Mouse (Mus musculus) midbrain, embryonic 16.5 days (tissue): Measurements from ENCODE around the gene Oxct2b. TPM values are rescaled to one million over a fixed set of nuclear protein-coding genes. Genes with fewer than 3 reads are reported as not detected.

Source experiments
- ATAC-seq: fragments of 200-750 bp; cut with Nextera tagmentation; 2 replicates; pipeline ENCODE4 v1.8.0; 2017; ENCODE audit warnings: moderate TSS enrichment
- H3K27ac ChIP-seq: fragments of 300-500 bp; sonication (generic); 2 replicates; pipeline ENCODE4 v1.5.1; 2014; ENCODE audit warnings: mild to moderate bottlenecking, low read length, mixed read lengths
- H3K27me3 ChIP-seq: fragments of 300-500 bp; sonication (generic); 2 replicates; pipeline ENCODE4 v1.6.1; 2014; ENCODE audit warnings: low read depth, low read length, mixed read lengths; ENCODE audit not compliant: control insufficient read depth, insufficient read depth
- H3K36me3 ChIP-seq: fragments of 300-500 bp; sonication (generic); 2 replicates; pipeline ENCODE4 v1.6.1; 2014; ENCODE audit warnings: mild to moderate bottlenecking, low read length, moderate library complexity, mixed read lengths; ENCODE audit not compliant: control insufficient read depth, insufficient read depth
- H3K4me1 ChIP-seq: fragments of 300-500 bp; sonication (generic); 2 replicates; pipeline ENCODE4 v1.6.1; 2014; ENCODE audit warnings: mild to moderate bottlenecking, low read length, mixed read lengths; ENCODE audit not compliant: control insufficient read depth, insufficient read depth
- H3K4me2 ChIP-seq: fragments of 300-500 bp; sonication (generic); 2 replicates; pipeline ENCODE4 v1.6.1; 2014; ENCODE audit warnings: mild to moderate bottlenecking, low read length, mixed read lengths
- H3K4me3 ChIP-seq: fragments of 300-500 bp; sonication (generic); 2 replicates; pipeline ENCODE4 v1.5.1; 2014; ENCODE audit warnings: low read depth, mild to moderate bottlenecking, low read length, moderate library complexity, mixed read lengths
- H3K9ac ChIP-seq: fragments of 300-500 bp; sonication (generic); 2 replicates; pipeline ENCODE4 v1.6.1; 2014; ENCODE audit warnings: low read depth, low read length, mixed read lengths
- H3K9me3 ChIP-seq: fragments of 300-500 bp; sonication (generic); replicated peaks from 2 replicates; pipeline ENCODE4 v1.6.1; 2014; ENCODE audit warnings: mild to moderate bottlenecking, low read length, mixed read lengths; ENCODE audit not compliant: control insufficient read depth, poor library complexity, severe bottlenecking
- WGBS: fragments of 180-500 bp; shearing (Covaris S2); extraction: QIAGEN DNeasy Blood & Tissue Kit; methylation state at CpG from one replicate; pipeline ENCODE4 v1.1.7; 2014; 5-methylcytosine and 5-hydroxymethylcytosine counted together
- polyA plus RNA-seq: library from polyadenylated mRNA; unstranded; fragments of >200 nt; fragmentation: Nextera tagmentation; extraction: Ambion mirVana; gene quantifications from 2 replicates; pipeline ENCODE4 v1.2.1, GENCODE M21; 2015

Gene Oxct2b
- polyA plus RNA-seq: 0.54 and 0.66 TPM in 2 replicates

DNA sequence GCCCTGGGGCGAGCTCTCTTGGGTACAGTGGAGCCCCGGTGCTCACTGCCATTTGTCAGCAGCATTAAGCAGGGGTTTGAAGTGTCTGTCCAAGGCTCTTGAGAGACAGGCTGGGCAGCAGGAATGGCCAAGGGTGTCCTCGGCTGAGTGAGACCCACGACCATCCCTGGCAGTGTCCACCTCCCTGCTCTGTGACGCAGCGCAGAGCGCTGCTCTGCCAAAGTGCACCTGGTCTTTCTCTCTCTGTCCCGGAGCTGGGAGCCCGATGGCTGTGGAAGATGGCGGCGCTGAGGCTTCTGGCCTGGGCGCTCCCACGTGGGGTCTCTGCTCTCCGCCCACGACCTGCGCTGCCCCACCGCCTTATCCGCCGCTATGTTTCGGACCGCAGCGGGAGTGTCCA is at the start of gene Oxct2b:
Oxct2b (plus strand) TSS at position 256 of the 400 bp plus-strand sequence.
- no peaks in the 10 kb centered on the region for H3K27me3 ChIP-seq
- H3K9ac ChIP-seq: peak within 1 kb of the TSS; percentile 58
- peak within 1 kb of the TSS; percentile 43 for H3K4me3 ChIP-seq
- WGBS: 17% methylated on average over 22 of the region's 22 CpGs
- no peaks in the 10 kb centered on the region for H3K9me3 ChIP-seq
- ATAC-seq: peak; percentile 46
- no peak within 1 kb of the TSS for H3K27ac ChIP-seq
- no peaks in the 10 kb centered on the region for H3K36me3 ChIP-seq
- no peaks in the 10 kb centered on the region for H3K4me1 ChIP-seq
- peak within 1 kb of the TSS; percentile 59 for H3K4me2 ChIP-seq

DNA sequence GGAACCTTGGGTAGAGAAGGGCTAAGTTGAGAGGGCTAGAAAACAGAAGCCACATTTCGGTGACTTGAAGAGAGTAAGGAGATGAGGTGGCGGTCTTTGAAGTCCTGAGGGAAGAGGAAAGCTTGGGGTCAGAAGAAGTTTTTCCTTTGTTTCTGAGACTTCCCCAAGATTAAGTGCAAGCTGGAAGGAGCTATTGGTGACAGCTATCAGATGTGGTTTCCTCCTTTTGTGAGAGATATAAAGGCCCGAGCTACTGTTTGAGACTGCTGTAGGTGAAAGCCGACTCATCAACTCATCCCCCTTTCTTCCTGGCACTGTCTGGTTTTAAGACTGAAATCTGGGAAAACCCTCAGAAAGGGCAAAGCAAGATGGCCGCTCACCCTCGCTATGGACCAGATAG is 47.4 kb upstream of the Oxct2b start:
- Histone ChIP-seq H3K4me1 (peaks cover 4% of the 10 kb centered on the region; the same call in 1 of the 2 replicates), H3K27me3 (no peaks in the 10 kb centered on the region), H3K9me3 (no peaks in the 10 kb centered on the region), H3K4me2 (no peak overlapping the region), H3K27ac (no peak overlapping the region), H3K9ac (no peak overlapping the region), H3K36me3 (no peaks in the 10 kb centered on the region), H3K4me3 (no peak overlapping the region)
- ATAC-seq: no peak
- WGBS: 88% methylated on average over 6 of the region's 6 CpGs

- H3K9me3 ChIP-seq: no peaks in the 10 kb centered on the region
- no peak for ATAC-seq
- WGBS: 15% methylated on average over 13 of the region's 13 CpGs
- H3K4me1 ChIP-seq: peaks cover 4% of the 10 kb centered on the region; the same call in 1 of the 2 replicates
- H3K4me3 ChIP-seq: no peak overlapping the region
- no peak overlapping the region; the same call in 1 of the 2 replicates for H3K4me2 ChIP-seq
- no peak overlapping the region for H3K27ac ChIP-seq
- no peaks in the 10 kb centered on the region for H3K27me3 ChIP-seq
- no peaks in the 10 kb centered on the region for H3K36me3 ChIP-seq
- H3K9ac ChIP-seq: 0 out of 2 replicates have a peak overlapping the region, but pooled peaks have one; percentile 6
Observed at GRCm38 (mm10) chr4:123071266-123071966, 44.6 kb upstream of the Oxct2b start.

- Histone ChIP-seq H3K4me2 (no peak overlapping the region), H3K9ac (no peak overlapping the region), H3K27ac (no peak overlapping the region), H3K4me3 (no peak overlapping the region), H3K27me3 (no peaks in the 10 kb centered on the region), H3K36me3 (no peaks in the 10 kb centered on the region), H3K9me3 (no peaks in the 10 kb centered on the region), H3K4me1 (no peaks in the 10 kb centered on the region)
- no peak for ATAC-seq
- 54% methylated on average over 8 of the region's 8 CpGs for WGBS
Observed at GRCm38 (mm10) chr4:123076928-123077327, 39.1 kb upstream of the Oxct2b start.

DNA sequence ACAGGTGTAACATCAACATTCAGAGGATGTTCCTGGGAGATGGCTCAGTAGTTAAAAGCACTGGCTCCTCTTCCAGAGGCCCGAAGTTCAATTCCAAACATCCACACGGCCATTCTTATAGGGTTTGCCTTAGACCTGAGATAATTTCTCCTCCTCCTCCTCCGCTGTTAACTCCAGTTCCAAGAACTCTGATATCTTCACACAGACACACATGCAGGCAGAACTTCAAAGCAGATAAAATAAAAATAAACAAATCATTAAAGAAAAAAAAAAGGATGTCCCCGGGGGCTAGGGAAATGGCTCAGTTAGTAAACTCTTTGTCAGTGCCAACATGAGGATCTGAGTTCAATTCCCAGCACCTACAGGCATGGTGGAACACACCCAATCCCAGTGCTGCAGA is 37.8 kb upstream of the Oxct2b start:
- no peak overlapping the region for H3K9ac ChIP-seq
- no peak overlapping the region for H3K4me3 ChIP-seq
- ATAC-seq: no peak
- H3K9me3 ChIP-seq: no peaks in the 10 kb centered on the region
- no peaks in the 10 kb centered on the region for H3K27me3 ChIP-seq
- no peak overlapping the region for H3K4me2 ChIP-seq
- H3K27ac ChIP-seq: no peak overlapping the region
- H3K4me1 ChIP-seq: no peaks in the 10 kb centered on the region
- 85% methylated on average over 4 of the region's 4 CpGs for WGBS
- no peaks in the 10 kb centered on the region for H3K36me3 ChIP-seq

- no peaks in the 10 kb centered on the region for H3K36me3 ChIP-seq
- no peak overlapping the region for H3K9ac ChIP-seq
- H3K4me2 ChIP-seq: no peak overlapping the region
- WGBS: 45% methylated on average over 11 of the region's 13 CpGs
- no peaks in the 10 kb centered on the region for H3K9me3 ChIP-seq
- no peak overlapping the region for H3K27ac ChIP-seq
- H3K27me3 ChIP-seq: no peaks in the 10 kb centered on the region
- ATAC-seq: no peak
- H3K4me3 ChIP-seq: no peak overlapping the region
- H3K4me1 ChIP-seq: no peaks in the 10 kb centered on the region
Observed at GRCm38 (mm10) chr4:123080791-123081190, 35.3 kb upstream of the Oxct2b start.

GRCm38 (mm10) chr4:123082283-123083163 is 33.5 kb upstream of the Oxct2b start:
- H3K27ac ChIP-seq: no peak overlapping the region
- H3K36me3 ChIP-seq: no peaks in the 10 kb centered on the region
- H3K27me3 ChIP-seq: no peaks in the 10 kb centered on the region
- H3K9me3 ChIP-seq: no peaks in the 10 kb centered on the region
- no peak overlapping the region; the same call in 1 of the 2 replicates for H3K9ac ChIP-seq
- no peak overlapping the region for H3K4me2 ChIP-seq
- ATAC-seq: peak; percentile 64; the same call in 1 of the 2 replicates
- H3K4me3 ChIP-seq: no peak overlapping the region
- no peaks in the 10 kb centered on the region for H3K4me1 ChIP-seq
- WGBS: 65% methylated on average over 20 of the region's 20 CpGs

- 74% methylated on average over 13 of the region's 13 CpGs for WGBS
- Histone ChIP-seq H3K27ac (no peak overlapping the region), H3K4me3 (no peak overlapping the region), H3K9me3 (no peaks in the 10 kb centered on the region), H3K9ac (no peak overlapping the region), H3K36me3 (no peaks in the 10 kb centered on the region), H3K27me3 (no peaks in the 10 kb centered on the region), H3K4me1 (no peaks in the 10 kb centered on the region), H3K4me2 (no peak overlapping the region)
- no peak for ATAC-seq
Observed at GRCm38 (mm10) chr4:123083323-123083902, 32.7 kb upstream of the Oxct2b start.
